Mouse (Mus musculus) neural tube, embryonic 11.5 days (tissue): Measurements from ENCODE around the gene 4933416C03Rik. TPM values are rescaled to one million over a fixed set of nuclear protein-coding genes. Genes with fewer than 3 reads are reported as not detected.

Experiments
- ATAC-seq: fragments of 200-750 bp; cut with Nextera tagmentation; 2 replicates; pipeline ENCODE4 v1.8.0; 2017; ENCODE audit warnings: moderate number of reproducible peaks, mild to moderate bottlenecking, moderate TSS enrichment, moderate library complexity; ENCODE audit not compliant: insufficient read depth, low FRiP score, low TSS enrichment
- DNase-seq: peaks from one replicate; pipeline ENCODE4 v3.0.0-alpha.2; 2015; ENCODE audit warnings: low spot score
- H3K27ac ChIP-seq: fragments of 300-500 bp; sonication (generic); 2 replicates; pipeline ENCODE4 v1.5.1; 2014; ENCODE audit warnings: low read depth, mild to moderate bottlenecking, low read length
- H3K27me3 ChIP-seq: fragments of 300-500 bp; sonication (generic); 2 replicates; pipeline ENCODE4 v1.6.1; 2014; ENCODE audit warnings: mild to moderate bottlenecking, low read length, mixed read lengths; ENCODE audit not compliant: control insufficient read depth, insufficient read depth
- H3K36me3 ChIP-seq: fragments of 300-500 bp; sonication (generic); 2 replicates; pipeline ENCODE4 v1.6.1; 2014; ENCODE audit warnings: mild to moderate bottlenecking, low read length, moderate library complexity, mixed read lengths; ENCODE audit not compliant: control insufficient read depth, insufficient read depth
- H3K4me1 ChIP-seq: fragments of 300-500 bp; sonication (generic); 2 replicates; pipeline ENCODE4 v1.6.1; 2014; ENCODE audit warnings: low read length, mixed read lengths; ENCODE audit not compliant: control insufficient read depth, insufficient read depth
- H3K4me2 ChIP-seq: fragments of 300-500 bp; sonication (generic); 2 replicates; pipeline ENCODE4 v1.6.1; 2014; ENCODE audit warnings: low read depth, mild to moderate bottlenecking, moderate library complexity
- H3K4me3 ChIP-seq: fragments of 300-500 bp; sonication (generic); 2 replicates; pipeline ENCODE4 v1.5.1; 2014; ENCODE audit warnings: low read depth, low read length
- H3K9ac ChIP-seq: fragments of 300-500 bp; sonication (generic); 2 replicates; pipeline ENCODE4 v1.6.1; 2014; ENCODE audit warnings: mild to moderate bottlenecking, low read length
- H3K9me3 ChIP-seq: fragments of 300-500 bp; sonication (generic); 2 replicates; pipeline ENCODE4 v1.6.1; 2016; ENCODE audit warnings: low read length; ENCODE audit not compliant: control insufficient read depth
- WGBS: fragments of 180-500 bp; shearing (Covaris S2); extraction: QIAGEN DNeasy Blood & Tissue Kit; methylation state at CpG from one replicate; pipeline ENCODE4 v1.1.7; 2014; 5-methylcytosine and 5-hydroxymethylcytosine counted together
- polyA plus RNA-seq: library from polyadenylated mRNA; unstranded; fragments of >200 nt; fragmentation: Nextera tagmentation; extraction: Ambion mirVana; gene quantifications from 2 replicates; pipeline ENCODE4 v1.2.1, GENCODE M21; 2014

The 4933416C03Rik gene
- polyA plus RNA-seq, 1 experiment from 2014 or later: not detected

- 70% methylated on average over 4 of the region's 4 CpGs for WGBS
- H3K27me3 ChIP-seq: no peaks in the 10 kb centered on the region
- H3K36me3 ChIP-seq: no peaks in the 10 kb centered on the region
- H3K27ac ChIP-seq: no peak overlapping the region
- H3K4me3 ChIP-seq: no peak overlapping the region
- no peak for ATAC-seq
- no peak overlapping the region for H3K4me2 ChIP-seq
- H3K4me1 ChIP-seq: no peaks in the 10 kb centered on the region
- no peak for DNase-seq
- H3K9me3 ChIP-seq: no peaks in the 10 kb centered on the region
- no peak overlapping the region for H3K9ac ChIP-seq
Measured at GRCm38 (mm10) chr10:116108176-116108575, 5.5 kb downstream of the 4933416C03Rik start.

GRCm38 (mm10) chr10:116098470-116098869, 15.2 kb downstream of the 4933416C03Rik start:
- Histone ChIP-seq H3K27ac (no peak overlapping the region), H3K4me2 (no peak overlapping the region), H3K9me3 (no peaks in the 10 kb centered on the region), H3K27me3 (no peaks in the 10 kb centered on the region), H3K36me3 (no peaks in the 10 kb centered on the region), H3K9ac (no peak overlapping the region), H3K4me3 (no peak overlapping the region), H3K4me1 (no peaks in the 10 kb centered on the region)
- ATAC-seq (no peak), DNase-seq (no peak)
- WGBS: 89% methylated on average over 7 of the region's 7 CpGs

GRCm38 (mm10) chr10:116096466-116096865, 17.3 kb downstream of the 4933416C03Rik start:
- no peak overlapping the region for H3K4me2 ChIP-seq
- DNase-seq: no peak
- H3K27ac ChIP-seq: no peak overlapping the region
- no peak overlapping the region for H3K9ac ChIP-seq
- no peaks in the 10 kb centered on the region for H3K36me3 ChIP-seq
- no peaks in the 10 kb centered on the region for H3K4me1 ChIP-seq
- 92% methylated on average over 13 of the region's 13 CpGs for WGBS
- ATAC-seq: no peak
- H3K27me3 ChIP-seq: no peaks in the 10 kb centered on the region
- H3K9me3 ChIP-seq: no peaks in the 10 kb centered on the region
- no peak overlapping the region for H3K4me3 ChIP-seq

GRCm38 (mm10) chr10:116083965-116084364, 29.8 kb downstream of the 4933416C03Rik start:
- no peak overlapping the region for H3K4me2 ChIP-seq
- peak; percentile 22 for DNase-seq
- no peak overlapping the region for H3K4me3 ChIP-seq
- no peaks in the 10 kb centered on the region for H3K4me1 ChIP-seq
- no peak for ATAC-seq
- 32% methylated on average over 3 of the region's 3 CpGs for WGBS
- no peak overlapping the region for H3K27ac ChIP-seq
- H3K9ac ChIP-seq: no peak overlapping the region
- no peaks in the 10 kb centered on the region for H3K36me3 ChIP-seq
- no peaks in the 10 kb centered on the region for H3K9me3 ChIP-seq
- no peaks in the 10 kb centered on the region for H3K27me3 ChIP-seq

GRCm38 (mm10) chr10:116080841-116081240, 32.9 kb downstream of the 4933416C03Rik start:
- H3K27me3 ChIP-seq: no peaks in the 10 kb centered on the region
- H3K36me3 ChIP-seq: no peaks in the 10 kb centered on the region
- ATAC-seq: no peak
- DNase-seq: no peak
- no peaks in the 10 kb centered on the region for H3K9me3 ChIP-seq
- 85% methylated on average over 6 of the region's 6 CpGs for WGBS
- no peak overlapping the region for H3K4me2 ChIP-seq
- no peaks in the 10 kb centered on the region for H3K4me1 ChIP-seq
- no peak overlapping the region for H3K9ac ChIP-seq
- no peak overlapping the region for H3K4me3 ChIP-seq
- no peak overlapping the region for H3K27ac ChIP-seq

- no peaks in the 10 kb centered on the region for H3K4me1 ChIP-seq
- H3K9me3 ChIP-seq: no peaks in the 10 kb centered on the region
- no peaks in the 10 kb centered on the region for H3K36me3 ChIP-seq
- no peak overlapping the region for H3K27ac ChIP-seq
- ATAC-seq (no peak), DNase-seq (no peak)
- no peak overlapping the region for H3K4me2 ChIP-seq
- H3K4me3 ChIP-seq: no peak overlapping the region
- WGBS: 42% methylated on average over 7 of the region's 7 CpGs
- no peak overlapping the region for H3K9ac ChIP-seq
- no peaks in the 10 kb centered on the region for H3K27me3 ChIP-seq
Measured at GRCm38 (mm10) chr10:116079396-116079795, 34.3 kb downstream of the 4933416C03Rik start.

- ATAC-seq: no peak
- Histone ChIP-seq H3K27me3 (no peaks in the 10 kb centered on the region), H3K4me1 (no peaks in the 10 kb centered on the region), H3K27ac (no peak overlapping the region), H3K9me3 (no peaks in the 10 kb centered on the region), H3K4me2 (no peak overlapping the region), H3K36me3 (no peaks in the 10 kb centered on the region), H3K9ac (no peak overlapping the region), H3K4me3 (no peak overlapping the region)
- no peak for DNase-seq
- 87% methylated on average over 5 of the region's 5 CpGs for WGBS
Measured at GRCm38 (mm10) chr10:116078636-116079035, 35.1 kb downstream of the 4933416C03Rik start.

GRCm38 (mm10) chr10:116075954-116076353, 37.8 kb downstream of the 4933416C03Rik start:
- Histone ChIP-seq H3K9me3 (no peaks in the 10 kb centered on the region), H3K4me1 (no peaks in the 10 kb centered on the region), H3K4me2 (no peak overlapping the region), H3K27ac (no peak overlapping the region), H3K9ac (no peak overlapping the region), H3K4me3 (no peak overlapping the region), H3K36me3 (no peaks in the 10 kb centered on the region), H3K27me3 (no peaks in the 10 kb centered on the region)
- ATAC-seq: no peak
- no peak for DNase-seq
- WGBS: 93% methylated on average over 5 of the region's 5 CpGs
